Mouse (Mus musculus): ENCODE results near the gene Mapre1.
"Not testable (repeated sequence)": the region's sequence is repeated elsewhere in the genome, so short reads cannot be mapped to it uniquely, and the experiment has no call there.

Mapre1 gene

GRCm38 (mm10) chr2:153740500-153741436 is at the start of gene Mapre1:
Gene Mapre1 (plus strand): TSS chr2:153741274.
- DNase-seq (ENCODE audit: low read depth in 2 of 2, low spot score in 2 of 2) = peak; percentile 99

GRCm38 (mm10) chr2:153693413-153693812 is 47.7 kb upstream of the Mapre1 start:
- not testable (repeated sequence) for DNase-seq (ENCODE audit: low read depth in 2 of 2, low spot score in 2 of 2)

GRCm38 (mm10) chr2:153694462-153695085 is 46.5 kb upstream of the Mapre1 start:
- peak; percentile 55 to 61 for DNase-seq (ENCODE audit: low read depth in 2 of 2, low spot score in 2 of 2)

GRCm38 (mm10) chr2:153696352-153696751 is 44.7 kb upstream of the Mapre1 start, which contains the start of gene Dnmt3c:
Gene Dnmt3c (plus strand): TSS chr2:153696652.
- no peak for DNase-seq (ENCODE audit: low read depth in 2 of 2, low spot score in 2 of 2)

- DNase-seq (ENCODE audit: low read depth in 2 of 2, low spot score in 2 of 2) = no peak
Measured at GRCm38 (mm10) chr2:153703389-153703788, 37.7 kb upstream of the Mapre1 start.

- DNase-seq (ENCODE audit: low read depth in 2 of 2, low spot score in 2 of 2) = peak in 1 of 2 experiments; percentile 19
Measured at GRCm38 (mm10) chr2:153710701-153711330, 30.3 kb upstream of the Mapre1 start.

- no peak for DNase-seq (ENCODE audit: low read depth in 2 of 2, low spot score in 2 of 2)
Measured at GRCm38 (mm10) chr2:153712646-153713091, 28.4 kb upstream of the Mapre1 start.

- DNase-seq (ENCODE audit: low read depth in 2 of 2, low spot score in 2 of 2) = no peak
Measured at GRCm38 (mm10) chr2:153713227-153713626, 27.8 kb upstream of the Mapre1 start.

GRCm38 (mm10) chr2:153717861-153718260 is 23.2 kb upstream of the Mapre1 start:
- not testable (repeated sequence) for DNase-seq (ENCODE audit: low read depth in 2 of 2, low spot score in 2 of 2)

- DNase-seq (ENCODE audit: low read depth in 2 of 2, low spot score in 2 of 2) = no peak
Measured at GRCm38 (mm10) chr2:153723098-153723497, 18.0 kb upstream of the Mapre1 start.

- no peak for DNase-seq (ENCODE audit: low read depth in 2 of 2, low spot score in 2 of 2)
Measured at GRCm38 (mm10) chr2:153724424-153724823, 16.6 kb upstream of the Mapre1 start.

- no peak for DNase-seq (ENCODE audit: low read depth in 2 of 2, low spot score in 2 of 2)
Measured at GRCm38 (mm10) chr2:153724871-153725270, 16.2 kb upstream of the Mapre1 start.

- DNase-seq (ENCODE audit: low read depth in 2 of 2, low spot score in 2 of 2) = no peak
Measured at GRCm38 (mm10) chr2:153725291-153725690, 15.8 kb upstream of the Mapre1 start.

GRCm38 (mm10) chr2:153734033-153734432 is 7.0 kb upstream of the Mapre1 start:
- no peak for DNase-seq (ENCODE audit: low read depth in 2 of 2, low spot score in 2 of 2)

GRCm38 (mm10) chr2:153741437-153742065 is 477 bp downstream of the Mapre1 start:
- DNase-seq (ENCODE audit: low read depth in 2 of 2, low spot score in 2 of 2) = peak in 1 of 2 experiments; percentile 33

GRCm38 (mm10) chr2:153747994-153748393 is 6.9 kb downstream of the Mapre1 start:
- DNase-seq (ENCODE audit: low read depth in 2 of 2, low spot score in 2 of 2) = no peak

- DNase-seq (ENCODE audit: low read depth in 2 of 2, low spot score in 2 of 2) = no peak
Measured at GRCm38 (mm10) chr2:153750363-153750762, 9.3 kb downstream of the Mapre1 start.

GRCm38 (mm10) chr2:153762121-153762520 is 21.0 kb downstream of the Mapre1 start:
- DNase-seq (ENCODE audit: low read depth in 2 of 2, low spot score in 2 of 2) = no peak

- DNase-seq (ENCODE audit: low read depth in 2 of 2, low spot score in 2 of 2) = no peak
Measured at GRCm38 (mm10) chr2:153767484-153767883, 26.4 kb downstream of the Mapre1 start.

- no peak for DNase-seq (ENCODE audit: low read depth in 2 of 2, low spot score in 2 of 2)
Measured at GRCm38 (mm10) chr2:153768881-153769280, 27.8 kb downstream of the Mapre1 start.

GRCm38 (mm10) chr2:153772950-153773349 is 31.9 kb downstream of the Mapre1 start:
- DNase-seq (ENCODE audit: low read depth in 2 of 2, low spot score in 2 of 2) = no peak
